Mouse (Mus musculus) small intestine, adult 2 months (tissue): ENCODE data around the gene Lonrf2. TPM values are rescaled to one million over a fixed set of nuclear protein-coding genes. Genes with fewer than 3 reads are reported as not detected.
A peak's percentile ranks its signal among the peaks of the same experiment; 100 is the strongest.

Experiments used
- H3K27ac ChIP-seq: fragments of 200-500 bp; 2 replicates; pipeline ENCODE4 v1.5.1; 2012; ENCODE audit warnings: low read depth, low read length, control low read depth, inconsistent platforms; ENCODE audit not compliant: insufficient read depth
- H3K27me3 ChIP-seq: fragments of 200-500 bp; 2 replicates; pipeline ENCODE4 v1.6.1; 2012; ENCODE audit warnings: mild to moderate bottlenecking, moderate library complexity, low read length, inconsistent platforms; ENCODE audit not compliant: control insufficient read depth, insufficient read depth
- H3K36me3 ChIP-seq: fragments of 200-500 bp; 2 replicates; pipeline ENCODE4 v1.6.1; 2012; ENCODE audit warnings: mild to moderate bottlenecking, low read length, control low read depth, inconsistent platforms; ENCODE audit not compliant: control insufficient read depth, insufficient read depth
- H3K4me1 ChIP-seq: fragments of 200-500 bp; 2 replicates; pipeline ENCODE4 v1.6.1; 2012; ENCODE audit warnings: low read length, inconsistent platforms, mixed read lengths; ENCODE audit not compliant: control insufficient read depth, insufficient read depth, insufficient read length
- H3K4me3 ChIP-seq: fragments of 200-500 bp; 2 replicates; pipeline ENCODE4 v1.5.1; 2012; ENCODE audit warnings: low read depth, mild to moderate bottlenecking, control low read depth, inconsistent platforms, low read length, moderate library complexity
- CTCF ChIP-seq: fragments of 200-500 bp; IDR thresholded peaks from 2 replicates; pipeline ENCODE4 v1.5.1; 2012; ENCODE audit warnings: low read depth, mild to moderate bottlenecking, control low read depth, inconsistent platforms, low read length, moderate library complexity, mixed read lengths; ENCODE audit not compliant: insufficient replicate concordance, insufficient read length; ENCODE audit errors: extremely low read depth
- POLR2A ChIP-seq: fragments of 200-500 bp; IDR thresholded peaks from 2 replicates; pipeline ENCODE4 v1.6.1; 2012; ENCODE audit warnings: low read depth, mild to moderate bottlenecking, control low read depth, inconsistent platforms, low read length, moderate library complexity
- WGBS: fragments of 180-500 bp; shearing (Covaris S2); methylation state at CpG from one replicate; pipeline ENCODE4 v1.1.7; 2018; 5-methylcytosine and 5-hydroxymethylcytosine counted together
- polyA plus RNA-seq: library from polyadenylated mRNA; depleted of rRNA; stranded (reverse); fragments of >200 nt; gene quantifications from 2 replicates; pipeline ENCODE4 v1.2.3, GENCODE M21; 2012

The Lonrf2 gene
- polyA plus RNA-seq, 1 experiment = 0.20 TPM

DNA sequence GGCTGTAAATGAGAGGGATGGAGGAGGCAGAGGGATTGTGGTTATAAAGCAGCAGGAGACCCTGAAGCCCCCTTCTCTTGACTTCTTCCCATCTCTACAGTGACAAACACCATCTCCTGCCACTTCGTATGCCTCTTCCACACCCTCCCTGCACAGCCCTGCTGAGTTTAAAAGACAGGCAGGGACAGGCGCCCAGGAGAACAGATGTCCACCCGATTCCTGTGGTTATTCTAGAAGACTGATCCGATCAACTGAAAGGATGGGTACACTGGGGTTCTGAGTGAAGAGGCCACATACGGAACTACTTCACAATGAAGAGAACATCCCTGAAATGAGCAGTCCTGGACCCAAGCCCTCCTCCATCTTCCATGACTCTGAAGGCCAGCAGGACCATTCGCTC lies 35.3 kb upstream of the Lonrf2 start:
- no peaks in the 10 kb centered on the region for H3K4me1 ChIP-seq
- 89% methylated on average over 6 of the region's 6 CpGs for WGBS
- TF ChIP-seq POLR2A (no peak), CTCF (no peak)
- H3K4me3 ChIP-seq = no peak overlapping the region
- no peak overlapping the region for H3K27ac ChIP-seq
- H3K27me3 ChIP-seq = no peaks in the 10 kb centered on the region
- no peaks in the 10 kb centered on the region for H3K36me3 ChIP-seq

DNA sequence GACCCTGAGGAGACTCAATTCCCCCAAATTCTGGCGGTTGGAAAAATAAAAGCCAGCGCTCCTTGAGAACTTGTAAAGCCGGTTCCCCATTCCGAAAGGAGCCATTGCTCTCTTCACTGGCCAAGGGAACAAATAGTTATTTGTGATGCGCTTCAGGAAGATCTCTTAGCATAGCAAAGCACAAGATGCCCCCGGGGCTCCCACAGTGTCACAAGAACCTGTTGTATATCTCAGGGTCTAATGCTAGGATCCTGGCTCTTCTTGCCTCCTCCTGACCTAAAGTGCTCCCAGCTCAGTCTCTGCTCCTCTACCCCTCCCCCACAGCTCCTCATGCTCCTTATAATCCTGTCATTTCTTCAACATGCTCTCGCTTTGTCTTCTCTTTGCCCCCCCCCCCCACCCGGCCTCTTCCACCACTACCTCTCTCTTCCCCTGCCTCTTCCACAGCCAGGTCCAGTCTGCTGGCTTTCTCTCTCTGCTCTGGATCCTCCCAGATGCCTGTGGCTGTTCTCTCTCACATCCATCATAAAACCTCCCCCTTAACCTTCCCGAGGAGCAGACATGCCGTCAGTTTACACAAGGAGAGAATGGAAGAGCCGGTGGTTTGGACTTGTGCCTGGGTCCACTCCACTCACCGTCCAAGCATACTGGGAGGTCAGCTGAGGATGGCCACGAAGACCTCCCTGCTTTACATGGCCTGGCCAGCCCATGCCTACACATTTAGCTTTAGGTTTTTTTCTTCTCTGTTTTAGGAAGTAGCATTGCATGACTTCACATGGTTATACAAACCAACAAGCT lies 33.1 kb upstream of the Lonrf2 start:
- Histone ChIP-seq H3K4me1 (no peaks in the 10 kb centered on the region), H3K36me3 (no peaks in the 10 kb centered on the region), H3K4me3 (no peak overlapping the region), H3K27ac (no peak overlapping the region), H3K27me3 (no peaks in the 10 kb centered on the region)
- TF ChIP-seq CTCF = no peak
- no peak for TF ChIP-seq POLR2A
- 50% methylated on average over 13 of the region's 13 CpGs for WGBS

DNA sequence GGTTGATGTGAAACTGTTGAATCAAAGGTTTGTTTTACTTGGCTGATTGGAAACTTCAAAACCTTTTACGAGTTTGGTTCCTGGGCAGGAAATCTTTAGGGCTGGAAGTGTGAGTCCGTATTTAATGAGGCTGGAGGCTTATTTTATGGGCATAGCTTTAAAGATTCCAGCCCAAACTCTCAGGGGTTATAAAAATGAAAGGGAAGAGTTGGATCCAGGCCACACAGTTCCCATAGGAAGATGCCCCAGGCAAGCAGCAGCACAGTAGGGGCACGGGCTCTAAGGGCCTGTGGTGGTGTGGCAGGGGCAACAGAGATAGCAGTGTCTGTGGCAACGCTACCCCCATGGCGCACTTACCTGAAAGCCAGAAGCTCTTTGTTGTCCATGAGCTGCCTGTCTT lies 29.7 kb upstream of the Lonrf2 start:
- H3K4me3 ChIP-seq = no peak overlapping the region
- no peaks in the 10 kb centered on the region for H3K27me3 ChIP-seq
- no peak overlapping the region for H3K27ac ChIP-seq
- no peak for TF ChIP-seq CTCF
- no peak for TF ChIP-seq POLR2A
- H3K4me1 ChIP-seq = no peaks in the 10 kb centered on the region
- no peaks in the 10 kb centered on the region for H3K36me3 ChIP-seq
- WGBS = 70% methylated on average over 5 of the region's 5 CpGs

DNA sequence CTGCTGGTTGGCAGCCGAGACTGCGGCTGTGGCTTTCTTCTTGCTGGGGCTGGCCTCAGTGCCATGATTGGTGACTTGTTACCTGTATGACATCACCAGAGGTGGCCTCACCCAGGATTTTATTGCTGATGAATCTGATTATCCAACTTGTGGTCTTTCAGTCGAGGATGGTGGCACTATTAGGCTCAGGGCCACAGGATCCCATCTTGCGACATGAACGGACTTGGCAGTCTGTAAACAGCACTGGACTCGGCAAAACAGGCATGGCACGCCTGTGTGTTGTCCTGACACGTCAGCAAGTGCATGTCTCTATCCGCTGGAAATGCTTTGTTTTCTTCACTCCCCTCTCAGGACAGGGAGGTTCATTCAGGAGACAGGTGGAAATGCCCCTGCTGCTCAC lies 27.8 kb upstream of the Lonrf2 start:
- TF ChIP-seq POLR2A (no peak), CTCF (no peak)
- 57% methylated on average over 9 of the region's 9 CpGs for WGBS

DNA sequence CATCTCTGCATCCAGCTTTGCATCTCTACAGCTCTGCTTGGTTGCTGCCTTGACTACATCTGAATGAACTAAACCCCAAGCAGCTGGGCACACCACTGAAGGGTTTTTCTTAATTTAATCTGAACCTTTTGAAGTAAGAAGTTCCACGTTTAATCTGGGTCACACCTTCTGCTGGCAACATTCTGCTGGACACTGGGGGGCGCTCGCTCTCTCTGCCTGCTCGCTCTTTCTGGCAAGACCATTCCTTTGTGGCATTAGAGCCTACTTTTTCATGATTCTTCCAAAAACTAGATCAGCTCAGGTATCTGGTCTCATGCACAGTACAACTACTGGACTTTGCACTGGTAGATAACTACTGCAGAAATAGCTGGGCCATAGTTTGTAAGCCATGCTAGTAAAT lies 25.7 kb upstream of the Lonrf2 start:
- H3K36me3 ChIP-seq = no peaks in the 10 kb centered on the region
- no peaks in the 10 kb centered on the region for H3K4me1 ChIP-seq
- H3K27ac ChIP-seq = no peak overlapping the region
- no peak overlapping the region for H3K4me3 ChIP-seq
- no peaks in the 10 kb centered on the region for H3K27me3 ChIP-seq
- WGBS = 9% methylated on average over 4 of the region's 4 CpGs
- TF ChIP-seq CTCF = peak; percentile 29; the same call in 1 of the 2 replicates
- TF ChIP-seq POLR2A = no peak

More for the DNA sequence above, 27.8 kb upstream of the Lonrf2 start:
- Histone ChIP-seq H3K27ac (no peak overlapping the region), H3K4me3 (no peak overlapping the region), H3K4me1 (no peaks in the 10 kb centered on the region), H3K27me3 (no peaks in the 10 kb centered on the region), H3K36me3 (no peaks in the 10 kb centered on the region)

DNA sequence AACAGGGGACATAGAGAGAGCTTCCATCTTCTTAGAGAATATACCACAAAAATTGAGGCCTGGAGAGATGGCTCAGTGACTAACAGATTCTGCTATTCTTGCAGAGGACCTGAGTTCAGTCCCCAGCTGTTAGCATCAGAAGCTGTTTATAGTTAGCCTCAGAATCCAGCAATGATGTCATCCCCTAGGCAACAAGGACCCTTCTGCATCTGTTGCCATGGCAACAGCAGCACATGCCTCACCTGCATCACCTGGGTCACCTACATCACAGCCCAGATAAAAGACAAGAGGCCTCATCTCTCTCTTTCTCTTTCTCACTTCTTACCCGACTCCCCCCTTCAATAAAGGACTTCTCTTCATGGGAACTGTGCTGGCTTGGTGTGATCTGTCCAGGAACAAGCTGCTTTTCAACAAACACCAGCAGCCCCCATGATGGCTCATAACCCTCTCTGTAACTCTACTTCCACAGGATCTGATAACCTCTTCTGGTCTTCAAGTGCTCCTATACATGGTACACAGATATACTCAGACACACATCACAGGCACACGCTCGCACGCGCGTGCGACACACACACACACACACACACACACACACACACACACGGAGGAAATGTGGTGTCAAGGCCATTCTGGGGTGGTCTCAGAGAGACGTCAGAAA lies 24.5 kb upstream of the Lonrf2 start:
- Histone ChIP-seq H3K4me3 (no peak overlapping the region), H3K27me3 (no peaks in the 10 kb centered on the region), H3K27ac (no peak overlapping the region), H3K4me1 (no peaks in the 10 kb centered on the region), H3K36me3 (no peaks in the 10 kb centered on the region)
- 79% methylated on average over 9 of the region's 9 CpGs for WGBS
- TF ChIP-seq CTCF = no peak
- no peak for TF ChIP-seq POLR2A

DNA sequence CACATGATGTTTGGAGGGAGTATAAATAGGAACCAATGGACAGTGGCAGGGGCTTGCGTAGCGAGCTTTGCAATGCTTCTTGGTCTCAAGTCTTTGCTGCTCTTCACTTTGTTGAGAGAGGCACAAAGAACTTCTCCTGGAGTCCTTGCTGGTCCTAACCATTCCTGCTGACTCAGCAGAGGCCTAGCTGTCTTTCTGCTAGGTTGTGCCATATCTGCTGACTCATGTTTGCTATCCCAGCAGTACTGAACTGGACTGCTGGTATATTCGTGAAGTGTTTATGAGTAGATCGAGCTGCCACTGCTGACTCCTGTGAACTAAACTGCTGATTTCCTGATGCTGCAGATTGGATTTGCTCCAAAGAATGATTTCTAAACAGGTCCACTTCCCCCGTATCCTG lies 23.7 kb upstream of the Lonrf2 start:
- Histone ChIP-seq H3K36me3 (no peaks in the 10 kb centered on the region), H3K4me3 (no peak overlapping the region), H3K27me3 (no peaks in the 10 kb centered on the region), H3K27ac (no peak overlapping the region), H3K4me1 (no peaks in the 10 kb centered on the region)
- WGBS = 71% methylated on average over 5 of the region's 5 CpGs
- no peak for TF ChIP-seq POLR2A
- TF ChIP-seq CTCF = no peak
